Mouse (Mus musculus): ENCODE results near the gene Cdk5rap2.

Cdk5rap2 gene

GRCm38 (mm10) chr4:70353656-70354055 lies 56.6 kb downstream of the Cdk5rap2 start:
- no peak for DNase-seq (ENCODE audit: low spot score)

DNA sequence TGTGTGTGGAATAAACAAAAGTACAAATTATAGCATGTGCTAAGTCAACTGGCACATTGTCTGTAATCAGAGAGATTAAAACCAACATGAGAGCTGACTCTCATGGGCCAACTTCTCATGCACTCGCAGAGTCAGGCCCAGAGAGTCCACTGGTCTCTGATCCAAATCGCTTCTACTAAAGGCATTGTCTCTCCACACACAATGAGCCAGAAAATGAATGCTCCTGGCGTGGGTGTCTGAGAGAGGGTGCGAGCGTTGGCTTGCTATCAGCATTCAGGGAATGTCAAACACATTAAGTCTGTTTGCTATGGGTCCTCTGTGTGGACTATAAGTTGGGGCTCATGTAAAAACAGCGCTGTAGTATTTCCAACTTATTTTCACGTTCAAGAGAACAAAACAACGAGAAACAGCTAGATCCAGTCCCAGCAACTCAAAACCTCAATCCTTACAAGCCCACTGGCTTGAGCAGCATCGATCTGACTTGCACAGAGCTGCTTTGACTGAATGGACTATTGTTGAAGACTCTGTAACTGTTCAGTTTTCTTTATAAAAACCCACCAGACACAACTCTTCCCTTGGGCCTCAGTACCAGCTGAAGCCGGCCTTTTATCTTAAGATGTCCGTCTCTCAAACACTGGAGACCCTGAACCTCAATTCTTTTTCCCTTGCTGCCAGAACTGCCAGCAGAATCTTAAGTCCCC lies 74.6 kb downstream of the Cdk5rap2 start:
- DNase-seq (ENCODE audit: low spot score) = peak; percentile 26

DNA sequence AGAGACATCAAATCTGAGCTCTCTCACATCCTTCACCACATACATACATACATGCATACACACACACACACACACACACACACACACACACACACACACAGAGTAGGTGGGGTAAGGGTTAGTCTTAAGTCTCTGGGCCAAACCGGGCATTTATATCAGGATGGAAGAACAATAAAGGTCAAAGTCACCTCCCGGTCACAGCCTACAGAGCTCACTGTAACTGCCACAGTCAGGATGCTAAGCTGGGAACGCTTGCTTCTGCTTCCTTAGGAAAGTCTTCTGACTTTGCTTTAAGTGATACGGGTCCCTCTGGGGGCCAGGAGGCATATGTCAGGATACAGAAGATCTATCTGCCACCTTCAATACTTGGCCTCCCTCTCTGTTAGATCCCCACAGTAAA lies 75.2 kb downstream of the Cdk5rap2 start:
- DNase-seq (ENCODE audit: low spot score) = no peak

DNA sequence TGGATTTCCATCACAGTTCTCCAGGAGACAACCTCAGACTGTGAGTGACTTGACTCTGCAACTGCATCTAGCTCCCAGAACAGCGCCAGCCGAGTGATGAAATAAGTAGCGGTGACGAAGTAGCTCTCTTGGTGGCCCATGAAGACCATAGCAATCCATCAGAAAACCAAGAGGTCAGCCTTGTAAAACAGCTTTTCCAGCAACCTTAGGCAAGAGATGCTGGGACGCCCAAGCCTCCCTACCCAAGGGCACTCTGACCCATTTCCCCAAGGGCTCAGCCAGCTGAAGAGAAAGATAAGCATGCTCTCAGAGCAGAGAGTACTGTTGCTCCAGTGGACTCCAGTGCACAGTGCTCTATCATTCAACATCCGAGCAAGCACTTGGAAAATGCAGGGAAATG lies 77.3 kb downstream of the Cdk5rap2 start:
- no peak for DNase-seq (ENCODE audit: low spot score)

GRCm38 (mm10) chr4:70332576-70332975 lies 77.7 kb downstream of the Cdk5rap2 start:
- DNase-seq (ENCODE audit: low spot score) = no peak

DNA sequence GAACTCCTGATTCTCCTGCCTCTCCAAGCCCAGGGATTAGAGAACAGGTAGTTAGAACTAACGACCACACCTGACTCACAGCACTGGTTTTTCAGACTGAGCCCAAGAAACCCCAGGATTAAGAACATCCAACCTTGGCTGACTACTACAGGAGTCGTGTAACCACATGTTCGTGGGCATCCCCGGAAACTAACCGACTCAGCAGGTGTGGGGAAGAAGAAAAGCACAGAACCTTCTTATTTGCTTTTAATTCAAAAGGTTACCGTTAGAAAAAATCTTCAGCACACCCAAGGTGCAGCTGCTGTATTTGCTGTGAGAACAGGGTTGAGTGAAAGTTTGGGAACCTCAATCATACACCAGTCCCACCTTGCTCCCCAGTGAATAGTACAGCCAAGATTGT lies 79.1 kb downstream of the Cdk5rap2 start:
- no peak for DNase-seq (ENCODE audit: low spot score)

DNA sequence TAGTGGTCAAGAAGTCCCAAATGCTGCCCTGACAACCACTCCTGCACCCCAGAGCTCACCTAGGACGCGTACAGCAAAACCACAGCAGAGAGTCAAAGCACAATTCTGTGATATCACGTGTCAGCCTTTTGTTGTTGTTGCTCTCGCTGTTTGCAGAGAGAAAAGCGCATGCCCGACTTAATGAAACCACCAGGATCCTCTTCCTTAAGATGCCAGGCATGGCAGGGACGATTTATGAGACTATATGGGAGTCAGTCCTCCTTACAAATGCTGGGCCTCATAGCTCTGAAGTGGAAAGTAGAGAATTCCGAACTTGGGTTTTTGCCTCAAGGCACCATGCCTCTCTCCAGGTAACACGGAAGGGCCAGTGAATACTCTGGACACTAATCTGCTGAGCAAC lies 82.2 kb downstream of the Cdk5rap2 start:
- DNase-seq (ENCODE audit: low spot score) = no peak

DNA sequence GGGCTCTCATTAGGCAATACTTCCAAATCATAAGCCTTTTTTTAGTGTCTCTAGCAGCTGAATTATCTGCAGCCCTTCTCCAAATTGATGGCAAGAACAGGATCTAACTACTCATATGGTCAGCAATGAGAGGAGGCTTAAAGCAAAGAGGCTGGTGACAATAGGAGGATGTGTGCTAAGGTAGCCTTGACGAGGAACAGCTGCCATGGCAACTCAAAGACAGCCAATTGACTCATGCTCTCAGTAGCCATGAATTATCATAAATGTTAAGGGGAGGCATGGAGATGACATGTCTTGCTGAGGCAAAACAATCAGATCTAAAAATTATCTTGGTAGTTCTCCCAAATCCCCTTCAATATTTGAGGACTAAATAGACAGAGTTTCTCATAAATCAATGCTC lies 82.8 kb downstream of the Cdk5rap2 start:
- DNase-seq (ENCODE audit: low spot score) = no peak

DNA sequence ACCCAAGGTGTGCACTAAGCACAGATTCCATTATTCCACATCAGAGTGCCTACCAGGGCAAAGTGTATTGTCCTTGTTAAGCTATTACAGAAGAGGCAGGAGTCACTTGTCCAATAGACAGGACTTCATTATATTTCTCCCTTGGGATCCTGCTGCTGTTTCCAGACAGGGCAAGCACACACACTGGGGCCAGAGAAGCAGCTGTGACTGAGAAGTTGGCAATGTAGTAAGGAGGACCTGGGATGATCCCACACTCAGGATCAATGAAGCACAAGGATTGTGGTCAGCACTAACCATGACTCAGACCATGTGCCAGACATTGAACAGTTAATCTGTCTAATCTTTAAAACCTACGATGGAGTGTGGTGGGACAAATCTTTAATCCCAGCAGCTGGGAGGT lies 88.7 kb downstream of the Cdk5rap2 start:
- no peak for DNase-seq (ENCODE audit: low spot score)

DNA sequence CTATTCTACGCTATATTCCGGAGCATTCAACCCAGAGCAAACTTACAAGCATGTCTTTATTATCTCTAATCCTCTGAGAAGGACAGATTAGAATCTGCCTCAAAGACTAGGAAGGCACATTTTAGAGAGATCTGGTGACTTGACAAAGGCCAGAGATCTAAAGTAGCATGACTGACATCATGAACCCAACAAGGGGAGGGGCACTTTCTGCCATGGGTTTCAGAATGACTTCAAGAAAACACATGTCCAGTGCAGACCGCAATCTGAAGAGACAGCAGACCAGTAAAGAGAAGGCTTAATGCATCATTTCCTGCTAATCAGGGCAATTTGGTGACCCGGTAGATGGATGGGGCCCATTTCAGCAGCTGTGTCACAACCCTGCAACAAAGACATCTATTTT lies 98.1 kb downstream of the Cdk5rap2 start:
- DNase-seq (ENCODE audit: low spot score) = no peak

- DNase-seq (ENCODE audit: low spot score) = peak; percentile 68
Measured at GRCm38 (mm10) chr4:70311530-70311929, 98.7 kb downstream of the Cdk5rap2 start.

GRCm38 (mm10) chr4:70307230-70307629 lies 103.0 kb downstream of the Cdk5rap2 start:
- DNase-seq (ENCODE audit: low spot score) = peak; percentile 83

GRCm38 (mm10) chr4:70303870-70304269 lies 106.4 kb downstream of the Cdk5rap2 start:
- DNase-seq (ENCODE audit: low spot score) = no peak

- no peak for DNase-seq (ENCODE audit: low spot score)
Measured at GRCm38 (mm10) chr4:70301187-70301586, 109.1 kb downstream of the Cdk5rap2 start.

- DNase-seq (ENCODE audit: low spot score) = no peak
Measured at GRCm38 (mm10) chr4:70289361-70289760, 120.9 kb downstream of the Cdk5rap2 start.

GRCm38 (mm10) chr4:70283163-70283562 lies 127.1 kb downstream of the Cdk5rap2 start:
- no peak for DNase-seq (ENCODE audit: low spot score)

DNA sequence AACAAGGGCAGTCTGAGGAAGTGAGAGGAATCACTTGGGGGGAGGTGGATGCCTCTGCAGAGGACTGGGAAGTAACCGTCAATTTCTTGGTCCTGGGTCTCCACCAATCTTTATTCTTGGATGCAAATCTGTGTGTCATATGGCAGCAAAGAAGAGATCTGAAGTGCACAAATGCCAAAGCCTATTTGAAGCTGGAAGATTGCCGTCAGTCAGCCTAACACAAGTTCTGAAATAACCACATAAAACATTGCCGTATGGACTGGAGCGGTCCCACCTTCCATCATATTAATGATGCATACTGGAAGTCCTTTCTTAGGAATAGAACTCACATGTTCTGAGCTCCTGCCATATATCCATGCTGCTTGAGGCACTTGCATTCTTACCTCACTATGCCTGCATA lies 131.4 kb downstream of the Cdk5rap2 start:
- DNase-seq (ENCODE audit: low spot score) = no peak

GRCm38 (mm10) chr4:70278057-70278456 lies 132.2 kb downstream of the Cdk5rap2 start:
- DNase-seq (ENCODE audit: low spot score) = no peak

- no peak for DNase-seq (ENCODE audit: low spot score)
Measured at GRCm38 (mm10) chr4:70272943-70273342, 137.3 kb downstream of the Cdk5rap2 start.

GRCm38 (mm10) chr4:70272527-70272926 lies 137.7 kb downstream of the Cdk5rap2 start:
- no peak for DNase-seq (ENCODE audit: low spot score)

DNA sequence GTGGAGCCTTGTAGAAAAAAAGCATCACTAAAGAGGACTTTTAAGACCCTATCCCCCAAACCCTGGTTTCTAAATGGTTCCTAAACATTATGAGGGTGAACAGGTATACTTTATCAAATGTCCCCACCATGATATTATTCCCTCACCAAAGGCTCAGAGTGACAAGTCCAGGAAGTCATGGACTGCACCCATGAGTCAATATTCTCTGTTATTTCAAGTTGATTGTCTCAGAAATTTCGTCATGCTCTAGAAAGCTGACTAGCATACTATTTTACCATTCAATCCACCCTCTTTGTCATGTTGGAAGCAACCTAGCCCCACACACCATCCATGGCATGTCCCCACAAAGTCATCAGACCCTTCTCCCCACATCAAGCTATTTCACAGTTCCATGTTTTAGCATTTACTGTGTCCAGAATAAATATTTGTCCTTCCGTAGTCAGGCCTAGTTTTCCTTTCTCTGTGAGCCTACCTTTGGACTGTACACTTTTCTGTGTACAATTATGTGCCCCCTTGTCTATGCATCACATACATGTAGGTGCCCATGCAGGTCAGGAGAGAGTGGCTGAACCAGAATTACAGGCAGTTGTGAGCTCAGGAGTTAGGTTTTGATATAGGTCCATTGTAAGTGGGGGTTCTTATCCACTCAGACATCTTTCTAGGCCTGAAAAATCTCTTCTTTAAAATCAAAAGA lies 142.9 kb downstream of the Cdk5rap2 start:
- no peak for DNase-seq (ENCODE audit: low spot score)

GRCm38 (mm10) chr4:70265248-70265647 lies 145.0 kb downstream of the Cdk5rap2 start:
- DNase-seq (ENCODE audit: low spot score) = peak; percentile 51

GRCm38 (mm10) chr4:70262850-70263249 lies 147.4 kb downstream of the Cdk5rap2 start:
- no peak for DNase-seq (ENCODE audit: low spot score)

- DNase-seq (ENCODE audit: low spot score) = no peak
Measured at GRCm38 (mm10) chr4:70261315-70261714, 148.9 kb downstream of the Cdk5rap2 start.
